Mouse (Mus musculus) adrenal gland, postnatal 10 days (tissue): ENCODE results near the gene B2m. TPM values are rescaled to one million over a fixed set of nuclear protein-coding genes. Genes with fewer than 3 reads are reported as not detected.
"Not testable (repeated sequence)": the region's sequence is repeated elsewhere in the genome, so short reads cannot be mapped to it uniquely, and the experiment has no call there.

Source experiments
- DNase-seq: peaks from one replicate; pipeline ENCODE4 v3.0.0; 2021; ENCODE audit warnings: mixed read lengths
- long read RNA-seq, 2 experiments: library from polyadenylated mRNA; stranded (forward); transcript quantifications; one replicate each; pipeline ENCODE4 v2.0.0; 2021
- total RNA-seq, 2 experiments: library from RNA; stranded (reverse); gene quantifications; 2 replicates each; pipeline ENCODE4 v1.2.3; 2021

B2m gene
- 100 to 1,000 TPM; 300 to 427 TPM for total RNA-seq
- long read RNA-seq, experiment 1, transcript B2m-201 (4 exons, 860 nt) = major isoform, 261 of 280 reads
- long read RNA-seq, experiment 1, partial matches to known transcripts = 18 of 280 reads
- long read RNA-seq, experiment 1, other reads (novel, unspliced or antisense) = 1 of 280 reads
- long read RNA-seq, experiment 2, transcript B2m-201 (4 exons, 860 nt) = major isoform, 78 of 78 reads
- long read RNA-seq, experiment 2, partial matches to known transcripts = 0 of 78 reads
- long read RNA-seq, experiment 2, other reads (novel, unspliced or antisense) = 0 of 78 reads

DNA sequence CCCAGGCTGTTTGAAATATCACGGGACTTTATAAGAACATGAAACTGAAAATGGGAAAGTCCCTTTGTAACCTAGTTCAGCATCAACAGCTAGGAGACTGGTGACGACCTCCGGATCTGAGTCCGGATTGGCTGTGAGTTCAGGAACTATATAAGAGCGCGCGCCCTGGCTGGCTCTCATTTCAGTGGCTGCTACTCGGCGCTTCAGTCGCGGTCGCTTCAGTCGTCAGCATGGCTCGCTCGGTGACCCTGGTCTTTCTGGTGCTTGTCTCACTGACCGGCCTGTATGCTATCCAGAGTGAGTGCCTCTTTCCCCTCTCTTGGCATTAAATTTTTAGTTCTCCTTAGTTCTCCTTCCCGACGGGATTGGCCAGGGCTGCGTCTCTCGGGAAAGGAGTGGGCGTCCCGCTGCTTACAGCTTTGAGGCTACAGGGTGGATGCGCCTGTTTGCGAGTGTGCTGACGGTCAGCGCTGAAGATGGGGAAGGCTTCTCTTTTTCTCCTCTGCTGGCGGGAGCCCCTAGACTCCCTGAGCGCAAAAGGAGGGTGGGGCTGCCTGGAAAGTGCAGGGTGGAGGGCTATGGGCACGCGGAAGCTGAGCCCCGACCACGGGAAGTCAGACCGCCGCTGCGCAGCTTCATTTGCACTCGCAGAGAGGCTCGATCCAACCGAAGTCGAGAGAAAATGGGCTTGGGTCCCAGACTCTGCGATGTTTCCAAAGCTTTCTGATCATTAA, at the start of gene B2m:
Gene B2m (plus strand): TSS at position 179 of the 734 bp plus-strand sequence.
- peak; percentile 97 for DNase-seq

GRCm38 (mm10) chr2:122097686-122098085, 49.8 kb upstream of the B2m start:
- not testable (repeated sequence) for DNase-seq

- peak; percentile 60 for DNase-seq
Observed at GRCm38 (mm10) chr2:122102070-122102469, 45.4 kb upstream of the B2m start.

- no peak for DNase-seq
Observed at GRCm38 (mm10) chr2:122108101-122108500, 39.4 kb upstream of the B2m start.

DNA sequence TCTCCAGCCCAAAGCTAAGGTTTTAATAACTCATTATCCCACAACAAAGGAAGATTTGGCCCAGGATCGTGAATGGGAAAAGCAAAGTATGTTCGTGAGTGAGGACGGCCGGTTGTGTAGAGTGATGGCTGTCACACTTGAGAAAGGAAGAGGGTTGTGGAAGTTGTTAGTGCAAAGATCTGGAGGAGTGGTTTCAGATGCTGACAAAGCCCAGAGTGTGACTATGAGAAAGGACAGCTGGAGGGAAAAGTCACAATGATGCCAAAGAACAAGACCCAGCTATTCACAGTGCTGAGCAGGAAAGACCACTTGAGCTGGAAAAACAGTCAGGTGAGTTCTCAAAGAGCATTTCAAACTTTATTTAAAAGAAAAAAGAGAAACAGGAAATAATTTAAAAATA, 37.8 kb upstream of the B2m start:
- no peak for DNase-seq

- no peak for DNase-seq
Observed at GRCm38 (mm10) chr2:122116888-122117287, 30.6 kb upstream of the B2m start.

- peak; percentile 99 for DNase-seq
Observed at GRCm38 (mm10) chr2:122117961-122118958, 29.2 kb upstream of the B2m start, which contains the start of gene Spg11. Gene Spg11 (minus strand): TSS chr2:122118386.

DNA sequence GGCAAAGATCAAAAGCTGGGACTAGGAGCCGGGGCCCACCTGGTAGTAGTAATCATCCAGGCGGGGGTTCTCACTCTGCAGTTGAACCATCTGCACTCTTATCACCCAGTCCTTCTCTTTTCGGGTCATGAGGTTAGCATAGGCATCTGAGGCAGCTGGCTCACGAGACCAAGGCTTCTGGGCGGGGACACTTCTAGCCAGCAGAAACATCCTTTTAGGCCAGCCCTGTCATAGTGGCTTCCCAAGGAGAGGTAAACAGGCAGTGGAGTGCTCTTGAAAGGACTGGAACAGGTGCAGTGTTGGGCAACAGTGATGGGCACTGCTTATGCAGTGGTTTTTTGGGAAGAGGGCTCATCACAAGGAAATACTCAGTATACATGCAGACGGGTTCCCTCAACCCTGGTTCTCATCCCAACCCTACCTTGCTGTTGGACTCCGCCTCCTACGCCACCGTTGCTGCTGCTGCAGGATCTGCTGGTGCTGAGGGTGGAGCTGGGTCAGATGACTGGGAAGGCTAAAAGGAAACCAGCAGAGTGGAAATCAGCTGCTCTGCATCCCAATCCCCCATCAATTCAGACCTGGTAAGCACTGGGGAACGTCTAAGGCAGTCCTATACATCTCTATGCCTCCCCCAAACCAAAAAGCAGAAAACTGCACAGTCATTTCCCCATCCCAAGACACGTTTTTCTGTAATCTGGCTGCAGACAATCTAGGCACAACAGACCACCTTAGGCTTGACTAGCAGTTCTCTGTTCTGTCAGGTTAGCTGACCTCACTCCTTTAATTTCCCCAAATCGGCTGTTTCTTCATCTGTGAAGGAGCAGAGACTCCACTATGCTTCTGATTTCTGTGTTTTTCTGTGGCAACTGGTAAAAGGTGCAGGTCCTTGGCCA, 21.6 kb upstream of the B2m start:
- no peak for DNase-seq

DNA sequence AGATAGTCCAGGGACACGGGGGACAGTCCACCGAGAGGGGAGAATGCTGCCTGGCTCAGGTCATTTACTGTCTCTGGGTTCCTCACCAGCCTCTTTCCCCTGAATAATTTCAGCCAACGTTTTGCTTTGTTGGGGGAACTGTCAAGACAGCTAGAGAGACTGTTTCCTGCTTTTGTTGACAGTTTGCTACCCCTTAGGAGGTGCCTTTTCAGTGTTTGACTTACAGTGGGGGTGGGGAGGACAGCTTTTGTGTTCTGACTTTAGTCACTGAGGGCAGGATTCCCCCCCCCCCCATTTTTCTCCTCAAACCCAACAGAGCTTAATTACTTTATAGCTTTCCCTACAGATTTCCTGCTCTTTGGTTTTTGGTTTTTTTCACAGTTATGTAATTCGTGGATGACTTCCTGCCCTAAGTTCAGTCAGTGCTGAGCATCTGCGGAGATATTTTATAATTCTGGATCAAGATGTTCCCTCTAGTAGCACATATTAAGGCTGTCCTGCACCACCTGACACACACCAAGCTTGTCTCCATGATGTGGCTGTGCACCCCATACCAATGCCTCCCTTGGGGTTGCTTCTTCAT, 20.6 kb upstream of the B2m start:
- no peak for DNase-seq

GRCm38 (mm10) chr2:122127635-122128034, 19.9 kb upstream of the B2m start:
- DNase-seq = no peak

DNA sequence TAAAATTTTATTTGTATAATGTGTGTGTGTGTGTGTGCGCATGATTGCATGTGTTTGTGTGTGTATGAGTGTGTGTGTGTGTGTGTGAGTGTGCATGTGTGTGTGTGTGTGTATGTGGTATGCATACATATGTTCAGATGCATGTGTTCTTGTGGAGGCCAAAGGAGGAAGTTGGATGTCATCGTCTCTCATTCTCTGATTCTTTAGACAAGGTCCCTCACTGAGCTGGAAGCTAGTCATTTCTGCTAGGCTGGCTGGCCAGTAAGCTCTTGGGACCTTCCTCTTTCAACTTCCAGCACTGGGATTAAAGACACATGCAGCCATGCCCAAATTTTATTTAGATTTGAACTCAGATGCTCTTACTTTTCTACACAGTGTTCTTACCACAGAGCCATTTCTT, 15.4 kb upstream of the B2m start:
- no peak for DNase-seq

DNA sequence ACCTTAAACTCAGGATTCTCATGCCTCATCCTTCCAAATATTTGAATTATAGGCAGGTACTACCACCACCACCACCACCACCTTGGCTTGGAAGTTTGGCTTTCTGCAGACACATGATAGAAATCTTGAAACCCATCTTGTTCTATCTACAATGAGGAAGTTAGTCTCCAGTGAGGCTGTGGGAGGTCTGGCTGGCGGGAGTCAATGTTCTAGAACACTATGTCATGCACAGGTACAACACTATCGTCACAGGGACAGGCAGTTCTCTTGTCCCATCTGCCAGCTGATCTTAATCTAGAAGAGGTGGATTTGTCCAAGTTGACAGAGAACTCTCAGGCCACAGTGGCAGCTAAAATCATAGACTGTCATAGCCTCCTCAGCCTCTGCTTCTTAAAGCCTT, 14.9 kb upstream of the B2m start:
- no peak for DNase-seq

DNA sequence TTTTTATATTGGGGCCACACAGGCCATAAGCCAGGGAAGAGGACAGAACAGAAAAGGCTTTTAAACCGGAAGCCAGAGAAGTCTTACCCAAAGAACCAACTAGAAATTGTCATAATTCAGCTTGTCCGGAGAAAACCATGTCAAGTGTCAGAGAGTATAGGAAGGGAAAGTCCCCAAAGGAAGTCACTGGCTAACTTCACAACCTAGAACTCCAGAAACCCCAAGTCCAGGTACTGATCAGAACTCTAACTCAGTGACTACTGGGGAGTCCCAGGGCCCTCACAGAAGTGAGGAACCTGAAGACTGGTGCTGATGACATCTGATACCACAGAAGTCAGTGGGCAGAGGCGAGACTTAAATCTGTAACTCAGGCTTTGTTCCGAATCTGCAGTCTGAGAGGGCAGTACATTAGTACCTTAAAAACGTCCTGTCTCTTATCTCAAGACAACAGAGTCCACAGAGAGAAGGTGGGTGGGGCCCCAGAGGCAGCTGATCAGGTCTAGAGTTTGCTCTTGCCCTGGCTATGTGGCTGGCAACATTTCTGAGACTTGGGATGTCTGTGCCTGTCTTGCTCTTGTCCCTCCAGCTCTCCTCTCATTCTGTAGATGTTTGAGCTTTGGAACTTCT, 9.5 kb upstream of the B2m start:
- no peak for DNase-seq

GRCm38 (mm10) chr2:122140815-122141214, 6.7 kb upstream of the B2m start:
- DNase-seq = no peak

GRCm38 (mm10) chr2:122141332-122141967, 6.0 kb upstream of the B2m start:
- DNase-seq = no peak

GRCm38 (mm10) chr2:122143111-122143510, 4.4 kb upstream of the B2m start:
- DNase-seq = no peak

DNA sequence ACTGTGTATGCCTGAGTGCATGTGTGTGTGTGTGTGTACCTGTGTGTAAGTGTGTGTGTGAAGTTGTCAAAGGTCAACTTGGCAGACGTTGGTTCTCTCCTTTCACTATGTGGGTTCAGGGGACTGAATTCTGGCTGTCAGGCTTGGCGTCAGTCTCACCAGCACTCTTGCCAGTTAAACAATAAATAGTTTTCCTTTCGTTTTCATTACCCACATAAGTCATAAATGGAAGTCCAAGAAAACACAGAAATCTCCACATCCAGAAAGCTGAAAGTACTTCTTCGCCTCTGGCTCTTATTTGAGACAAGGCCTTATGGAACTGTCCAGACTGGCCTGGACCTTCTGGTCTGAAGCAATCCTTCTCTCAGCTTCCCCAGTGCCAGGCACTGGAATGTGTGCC, 1.7 kb upstream of the B2m start:
- no peak for DNase-seq

GRCm38 (mm10) chr2:122146687-122147086, 799 bp upstream of the B2m start:
- DNase-seq = no peak

DNA sequence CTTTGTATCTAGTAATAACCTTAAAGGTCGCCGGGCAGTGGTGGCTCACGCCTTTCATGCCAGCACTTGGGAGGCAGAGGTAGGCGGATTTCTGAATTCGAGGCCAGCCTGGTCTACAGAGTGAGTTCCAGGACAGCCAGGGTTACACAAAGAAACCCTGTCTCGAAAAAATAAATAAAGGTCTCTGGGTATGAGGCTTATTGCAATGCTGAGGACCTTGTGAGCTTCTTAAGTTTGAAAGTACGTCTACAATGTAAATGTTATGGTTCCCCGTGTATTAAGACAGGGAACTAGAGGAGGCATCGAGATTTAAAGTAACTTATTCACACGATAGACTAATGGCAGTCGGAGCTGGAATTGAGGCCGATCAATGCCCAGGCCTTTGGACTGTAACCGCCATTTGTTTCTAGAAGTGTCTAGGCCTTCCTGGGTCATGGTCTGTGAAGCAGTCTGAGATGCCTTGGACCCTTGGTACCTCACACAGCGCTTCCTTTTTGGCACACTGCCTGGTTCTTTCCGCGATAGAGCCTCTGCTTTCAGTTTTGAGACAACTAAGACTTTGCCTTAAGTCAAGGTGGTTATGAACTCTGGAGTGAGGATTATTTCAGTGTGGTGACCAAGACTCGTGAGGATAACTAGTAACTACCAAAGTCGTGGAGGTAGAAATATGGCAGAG, 894 bp downstream of the B2m start:
- DNase-seq = peak; percentile 75
